Mouse (Mus musculus) gastrocnemius, adult 2 months (tissue): Measurements from ENCODE around the gene Vmn1r85. TPM values are rescaled to one million over a fixed set of nuclear protein-coding genes. Genes with fewer than 3 reads are reported as not detected.

Experiments used
- DNase-seq: peaks from one replicate; pipeline ENCODE4 v3.0.0; 2022
- H3K27ac ChIP-seq: fragments of 200-600 bp; 2 replicates; pipeline ENCODE4 v1.8.1; 2022; ENCODE audit warnings: mild to moderate bottlenecking
- H3K4me3 ChIP-seq: fragments of 200-600 bp; 2 replicates; pipeline ENCODE4 v1.8.1; 2022; ENCODE audit warnings: mild to moderate bottlenecking, moderate library complexity
- CTCF ChIP-seq: fragments of 200-600 bp; IDR thresholded peaks from 2 replicates; pipeline ENCODE4 v1.8.1; 2022; ENCODE audit warnings: antibody characterized with exemption, mild to moderate bottlenecking, moderate library complexity
- intact Hi-C: fragments of 180-260 bp; cut with DNase I; formaldehyde crosslinking; loops from one replicate; pipeline ENCODE4 v1.15.1; 2025
- total RNA-seq, 2 experiments: library from RNA; stranded (reverse); gene quantifications; 2 replicates each; pipeline ENCODE4 v1.2.3; 2021

Vmn1r85 gene
- total RNA-seq, 2 experiments from 2014 or later, result not detected

DNA sequence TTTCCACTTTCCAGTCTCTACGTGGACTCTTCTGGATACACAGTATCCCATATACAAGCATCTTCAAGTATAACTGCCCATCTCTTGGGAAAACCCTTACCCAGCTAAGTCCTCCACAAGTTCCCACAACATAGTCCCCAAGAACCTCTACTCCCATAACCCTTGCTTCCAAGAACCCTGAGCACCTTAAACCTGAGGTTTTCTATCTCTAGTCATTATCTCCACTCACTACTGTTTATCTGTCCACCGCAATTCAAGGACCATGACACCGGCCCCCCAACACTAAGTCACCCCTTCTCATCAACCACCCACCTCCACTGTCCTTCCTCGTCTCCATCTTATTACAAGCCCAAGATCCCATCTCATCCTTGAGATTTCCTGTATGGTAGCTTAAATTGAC lies 58.2 kb downstream of the Vmn1r85 start:
- H3K4me3 ChIP-seq, result peak overlapping the region; percentile 85
- intact Hi-C loops, result loop anchor here (5.0 kb wide), 1 partner anchor 115 kb away; the partner anchor contains the start of gene Rps5
- no peak for TF ChIP-seq CTCF
- DNase-seq, result no peak
- H3K27ac ChIP-seq, result peak overlapping the region; percentile 100

- no peak for TF ChIP-seq CTCF
- Histone ChIP-seq H3K27ac (peak overlapping the region; percentile 98), H3K4me3 (peak overlapping the region; percentile 83)
- DNase-seq, result peak; percentile 54
- intact Hi-C loops, result loop anchor here (5.0 kb wide), 1 partner anchor 113 kb away; the partner anchor contains the start of gene Rps5
Observed at GRCm38 (mm10) chr7:13035211-13035855, 59.6 kb downstream of the Vmn1r85 start.

GRCm38 (mm10) chr7:13034148-13034977 lies 60.6 kb downstream of the Vmn1r85 start, which contains the start of gene Chmp2a:
Gene Chmp2a, minus strand, starts transcription at chr7:13034807.
- intact Hi-C loops, result no loop called here
- no peak for TF ChIP-seq CTCF
- Histone ChIP-seq H3K4me3 (peak within 1 kb of the TSS; percentile 83), H3K27ac (peak within 1 kb of the TSS; percentile 98)
- DNase-seq, result peak; percentile 97

DNA sequence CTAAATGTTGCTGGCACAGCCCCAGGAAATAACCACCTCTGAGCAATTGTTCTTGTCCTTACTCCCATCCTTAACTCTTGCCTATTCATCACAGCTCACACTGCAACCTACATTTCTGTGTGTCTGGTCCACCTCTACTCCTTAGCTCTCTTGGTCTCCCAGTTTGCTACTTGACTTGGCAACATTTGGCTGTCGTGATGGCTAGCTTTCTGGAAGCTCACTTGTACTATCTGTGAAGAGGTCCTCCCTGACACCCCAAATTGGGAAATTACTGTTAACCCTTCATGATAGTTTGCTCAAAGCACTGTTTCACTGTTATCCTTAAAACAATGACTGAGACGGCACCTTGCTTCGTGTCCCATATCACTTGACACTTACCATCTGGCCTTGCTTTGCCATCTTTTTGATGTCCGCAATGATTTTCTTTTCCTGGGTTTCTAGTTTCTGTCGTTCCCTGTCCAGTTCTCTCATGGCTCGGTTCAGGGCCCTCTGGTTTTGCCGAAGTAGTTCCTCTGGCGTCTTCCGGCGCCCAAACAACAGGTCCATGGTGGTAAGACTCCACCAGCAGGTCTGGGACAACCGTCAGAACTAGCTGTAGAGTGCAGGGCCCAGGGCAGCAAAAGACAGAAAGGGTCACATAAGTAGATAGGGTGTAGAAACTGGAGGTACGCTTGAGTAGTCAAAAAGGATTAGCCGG lies 61.4 kb downstream of the Vmn1r85 start:
- intact Hi-C loops, result no loop called here
- no peak for DNase-seq
- H3K4me3 ChIP-seq, result peak overlapping the region; percentile 83
- peak overlapping the region; percentile 98 for H3K27ac ChIP-seq
- TF ChIP-seq CTCF, result no peak

Other genes starting within 250 kb of the Vmn1r85 start
- 1 to 10 TPM; 2.2 to 2.3 TPM for gene Zfp128, start 214.0 kb downstream of the Vmn1r85 start, total RNA-seq
- gene Zscan22, start 197.4 kb downstream of the Vmn1r85 start, total RNA-seq, result 1 to 10 TPM; 3.7 to 4.4 TPM
- gene Rps5, start 172.9 kb downstream of the Vmn1r85 start, total RNA-seq, result 100 to 1,000 TPM; 574 to 617 TPM
- under 1 TPM; 0.31 to 0.81 TPM for gene Rnf225, start 167.8 kb downstream of the Vmn1r85 start, total RNA-seq
- gene Zfp324, start 129.3 kb downstream of the Vmn1r85 start, total RNA-seq, result 1 to 10 TPM; 1.5 to 2.0 TPM
- gene Zfp446, start 117.3 kb downstream of the Vmn1r85 start, total RNA-seq, result 1 to 10 TPM; 2.7 TPM
- gene Slc27a5, start 97.0 kb downstream of the Vmn1r85 start, total RNA-seq, result under 1 TPM in 1 of 2 experiments, not detected in 1; 0.42 TPM
- 10 to 100 TPM; 71.3 to 71.5 TPM for gene Trim28, start 96.1 kb downstream of the Vmn1r85 start, total RNA-seq
- 1 to 10 TPM; 3.3 to 4.4 TPM for gene Zbtb45, start 85.1 kb downstream of the Vmn1r85 start, total RNA-seq
- 100 to 1,000 TPM in 1 of 2 experiments, 10 to 100 TPM in 1; 76.2 to 106 TPM for gene Chmp2a, start 60.4 kb downstream of the Vmn1r85 start, total RNA-seq
- 100 to 1,000 TPM; 136 to 146 TPM for gene Ube2m, start 56.9 kb downstream of the Vmn1r85 start, total RNA-seq
- under 1 TPM; 0.51 to 0.92 TPM for gene Mzf1, start 40.4 kb downstream of the Vmn1r85 start, total RNA-seq
- not detected for gene Vmn1r86, start 24.7 kb upstream of the Vmn1r85 start, total RNA-seq
- not detected for gene Vmn1r87, start 45.0 kb upstream of the Vmn1r85 start, total RNA-seq
- gene Vmn1r88, start 64.4 kb upstream of the Vmn1r85 start, total RNA-seq, result under 1 TPM; 0.05 to 0.11 TPM
- not detected for gene Vmn1r89, start 117.8 kb upstream of the Vmn1r85 start, total RNA-seq
- 1 to 10 TPM; 1.1 to 1.4 TPM for gene Lig1, start 182.1 kb upstream of the Vmn1r85 start, total RNA-seq
- 10 to 100 TPM; 12.6 to 14.5 TPM for gene Zswim9, start 183.5 kb upstream of the Vmn1r85 start, total RNA-seq
- gene Pla2g4c, start 229.5 kb upstream of the Vmn1r85 start, total RNA-seq, result under 1 TPM in 1 of 2 experiments, not detected in 1; 0.14 TPM